Mouse (Mus musculus): ENCODE measurements at regions not wholly inside any gene's neighbourhood (a gene's known extent, or its start where the extent isn't known, plus 50 kb on each side); places are given as distances from the start of the nearest gene placed in this dataset.

DNA sequence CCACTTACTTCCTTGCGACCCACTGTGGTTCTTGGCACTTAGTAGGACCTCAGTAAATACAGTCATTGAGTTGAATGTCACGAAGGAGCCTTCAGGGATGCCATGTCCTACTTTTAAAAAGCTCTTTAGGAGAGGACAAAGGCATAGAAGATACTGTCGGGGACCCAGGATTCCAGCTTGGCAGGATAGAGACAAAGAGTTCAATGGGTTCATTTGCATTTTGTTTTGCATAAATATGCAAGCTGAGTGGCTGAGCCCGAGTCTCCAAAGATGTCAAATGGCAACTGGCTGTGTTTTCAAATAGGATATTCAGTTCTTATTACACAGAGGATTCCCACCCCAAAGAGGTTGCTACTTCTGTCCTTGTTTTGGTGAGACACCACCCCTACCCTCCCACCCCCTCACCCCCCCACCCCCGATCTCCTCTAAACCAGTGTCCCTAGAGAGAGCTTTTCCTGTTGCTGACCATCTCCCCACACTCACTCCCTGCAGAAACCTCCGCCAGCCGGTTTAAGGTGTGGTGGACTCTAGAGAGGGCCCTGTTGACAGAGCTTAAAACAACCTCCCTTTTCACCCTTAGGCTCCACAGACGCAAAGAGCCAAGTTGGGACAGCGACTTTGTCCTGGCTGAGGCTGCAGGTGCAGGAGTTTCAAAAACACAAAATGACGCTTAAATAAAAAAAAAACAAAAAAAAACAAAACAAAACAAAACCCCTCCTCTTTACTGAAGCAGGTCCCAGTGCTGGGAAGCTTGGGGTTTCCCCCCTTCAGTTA is 57.9 kb downstream of the Sox9 start:
- no peak for DNase-seq

DNA sequence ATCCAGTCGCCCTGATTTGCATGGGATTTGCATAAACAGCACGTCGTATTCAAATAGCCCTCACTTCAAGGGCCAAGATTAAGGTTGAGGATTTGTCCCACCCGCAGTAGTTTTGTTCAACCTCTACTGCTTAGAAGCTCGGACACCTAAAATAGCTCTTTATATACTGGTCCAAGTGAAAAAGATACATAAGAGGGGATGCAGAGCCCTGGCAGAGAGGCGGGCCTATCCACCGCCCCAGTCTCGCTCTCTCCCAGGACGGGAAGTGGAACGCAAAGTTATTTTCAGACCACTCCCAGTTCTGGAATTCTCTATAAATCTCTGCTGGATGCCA is 58.4 kb downstream of the Sox9 start:
- DNase-seq, result no peak

GRCm38 (mm10) chr11:112844258-112844901 is 62.4 kb downstream of the Sox9 start:
- DNase-seq, result no peak

DNA sequence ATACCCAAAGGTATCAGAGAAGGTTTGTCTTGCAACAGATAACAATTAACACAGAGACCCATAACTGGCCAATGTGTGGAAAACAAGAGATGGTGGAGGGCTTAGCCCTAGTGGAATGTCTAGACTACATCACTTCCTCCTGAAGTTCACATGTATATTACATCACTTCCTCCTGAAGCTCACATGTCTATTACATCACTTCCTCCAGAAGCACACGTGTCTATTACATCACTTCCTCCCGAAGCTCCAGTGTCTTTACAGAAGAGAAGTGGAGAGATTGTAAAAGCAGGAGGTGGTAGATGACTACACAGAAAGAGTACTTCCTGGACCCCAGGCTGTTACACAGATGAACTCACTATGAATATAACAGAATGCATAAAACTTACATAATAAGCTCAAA is 65.1 kb downstream of the Sox9 start:
- DNase-seq, result no peak

DNA sequence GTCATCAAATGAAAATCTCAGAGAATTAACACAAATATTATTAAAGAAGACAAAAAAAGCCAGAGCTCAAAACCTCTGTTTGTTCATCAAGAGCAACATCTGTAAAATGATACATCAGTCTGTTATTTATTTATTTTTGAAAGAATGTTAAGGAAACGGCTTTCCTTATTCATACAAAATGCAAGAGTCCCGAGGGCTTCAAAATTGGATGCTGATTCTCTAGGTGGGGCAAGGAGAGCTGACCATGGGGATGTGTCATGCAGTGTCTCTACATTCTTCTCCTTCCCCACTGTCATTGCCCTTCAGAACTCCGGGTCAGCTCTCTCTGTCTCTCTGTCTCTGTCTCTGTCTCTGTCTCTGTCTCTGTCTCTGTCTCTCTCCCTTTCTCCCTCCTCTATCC is 65.8 kb downstream of the Sox9 start:
- DNase-seq, result no peak

- DNase-seq, result no peak
Measured at GRCm38 (mm10) chr11:112849974-112850373, 68.0 kb downstream of the Sox9 start.

GRCm38 (mm10) chr11:112850532-112851272 is 68.7 kb downstream of the Sox9 start:
- DNase-seq, result no peak

GRCm38 (mm10) chr11:112851321-112851720 is 69.3 kb downstream of the Sox9 start:
- no peak for DNase-seq

DNA sequence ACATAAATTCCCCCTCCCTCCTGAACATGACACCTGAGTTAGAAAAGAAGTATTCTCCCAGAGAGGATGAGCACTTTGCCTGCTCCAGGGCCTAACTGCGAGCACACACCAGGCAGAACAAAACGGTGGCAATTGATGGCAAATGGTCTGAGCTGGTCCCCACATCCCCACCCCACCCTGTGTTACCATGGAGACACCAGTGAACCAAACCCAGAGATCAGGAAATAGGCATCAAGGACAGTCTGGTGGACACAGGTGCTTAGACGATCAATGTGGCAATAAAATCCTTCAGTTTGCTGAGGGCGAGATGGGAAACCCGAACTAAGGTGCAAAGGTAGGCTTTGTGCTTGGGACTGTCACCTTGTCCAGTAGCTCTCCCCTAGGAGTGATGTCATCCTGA is 74.0 kb downstream of the Sox9 start:
- no peak for DNase-seq

DNA sequence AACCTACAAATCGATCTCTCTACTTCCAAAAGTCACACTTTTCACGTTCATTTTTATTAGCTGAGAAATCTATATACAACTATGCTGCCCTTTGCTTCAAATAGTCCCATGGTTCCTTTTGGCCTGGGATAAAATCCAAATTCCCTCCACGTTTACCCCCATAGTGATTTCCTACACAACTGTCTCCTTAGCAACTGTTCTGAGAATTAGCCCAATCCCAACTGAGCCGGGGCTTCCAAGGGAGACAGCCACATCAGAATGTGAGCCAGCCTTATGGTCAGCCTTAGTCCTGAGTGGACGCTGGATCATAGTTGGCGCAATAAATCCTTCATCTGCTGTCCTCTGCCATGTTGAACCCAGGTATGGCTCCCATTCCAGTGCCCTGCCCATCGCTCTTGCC is 77.3 kb downstream of the Sox9 start:
- DNase-seq, result no peak

DNA sequence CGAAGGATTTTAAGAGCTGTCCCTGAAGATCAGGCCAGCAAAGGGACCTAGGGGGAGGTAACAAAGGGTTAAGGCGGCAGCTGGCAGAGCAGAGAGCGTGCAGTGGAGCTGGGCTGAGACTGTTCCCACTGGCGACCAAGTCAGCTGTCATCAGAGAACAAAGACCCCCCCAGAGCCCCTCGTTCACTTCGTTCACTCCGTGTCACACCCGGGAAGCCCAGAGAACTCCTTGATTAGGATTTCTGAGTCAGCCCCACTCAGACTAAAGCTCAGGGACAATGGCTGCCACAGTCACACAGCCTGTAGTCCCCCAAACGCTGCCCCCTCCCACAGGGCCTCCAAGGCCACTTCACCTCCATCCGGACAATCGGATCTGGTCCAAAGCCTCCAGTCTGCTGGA is 78.8 kb downstream of the Sox9 start:
- DNase-seq, result no peak

DNA sequence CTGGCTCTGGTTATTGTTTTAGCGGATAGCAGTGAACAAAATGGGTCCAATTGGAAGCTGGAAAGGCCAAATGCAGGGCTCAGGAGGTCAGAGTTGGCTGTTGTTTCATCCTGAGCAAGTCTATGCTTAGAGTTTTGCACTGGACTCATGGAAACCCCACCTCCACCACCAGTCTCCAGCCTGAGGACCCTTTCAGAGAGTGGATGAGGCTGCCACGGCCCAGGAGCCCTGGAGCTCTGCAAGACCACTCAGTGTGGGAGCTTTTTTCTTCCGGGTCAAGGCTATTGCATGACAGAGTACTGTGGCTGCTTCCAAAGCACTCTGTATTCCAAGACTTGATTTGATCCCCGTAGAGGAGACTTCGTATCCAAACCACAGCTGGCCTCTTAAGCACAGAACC is 79.2 kb downstream of the Sox9 start:
- DNase-seq, result no peak

GRCm38 (mm10) chr11:112865836-112866235 is 83.8 kb downstream of the Sox9 start:
- no peak for DNase-seq

- no peak for DNase-seq
Measured at GRCm38 (mm10) chr11:112869571-112869970, 87.5 kb downstream of the Sox9 start.

DNA sequence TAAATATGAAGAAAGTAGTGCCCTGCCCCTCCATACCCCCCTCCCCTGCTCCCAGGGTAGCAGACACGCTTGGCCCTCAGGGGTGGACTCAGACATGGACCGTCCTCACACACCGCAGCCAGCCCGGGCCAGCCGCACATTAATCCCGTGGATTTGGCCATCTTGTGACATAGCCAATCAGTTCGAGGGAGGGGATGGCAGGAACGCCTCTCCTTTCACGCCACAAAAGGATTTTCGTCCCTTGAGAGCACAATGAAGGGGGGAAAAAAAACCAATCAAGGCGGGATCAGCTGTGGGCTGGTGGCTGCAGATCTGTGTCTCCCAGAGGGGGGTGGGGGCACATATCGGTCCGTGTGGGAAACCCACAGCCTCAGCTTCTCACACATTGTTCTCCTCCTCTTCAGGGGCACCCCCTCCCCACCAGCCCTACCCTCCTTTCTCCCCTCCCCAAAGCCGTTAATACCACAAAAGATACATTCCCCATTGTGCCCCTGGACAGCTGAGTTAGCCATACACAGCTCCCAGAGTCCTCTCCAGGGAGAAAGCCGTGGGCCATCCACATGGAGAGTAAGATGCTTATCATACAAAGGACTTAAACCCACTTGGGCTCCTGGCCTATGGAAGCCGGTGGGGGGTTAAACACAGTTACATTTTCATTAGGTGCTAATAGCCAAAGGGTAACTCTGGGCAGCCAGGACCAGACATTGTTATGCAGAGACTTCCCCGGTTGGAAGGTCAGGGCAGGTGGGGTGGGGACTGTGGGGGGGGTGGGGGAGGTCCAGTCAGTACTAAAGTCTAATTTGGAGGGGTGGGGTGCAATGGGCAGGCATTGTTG is 88.4 kb downstream of the Sox9 start:
- no peak for DNase-seq

- DNase-seq, result no peak
Measured at GRCm38 (mm10) chr11:112872677-112873367, 90.8 kb downstream of the Sox9 start.

DNA sequence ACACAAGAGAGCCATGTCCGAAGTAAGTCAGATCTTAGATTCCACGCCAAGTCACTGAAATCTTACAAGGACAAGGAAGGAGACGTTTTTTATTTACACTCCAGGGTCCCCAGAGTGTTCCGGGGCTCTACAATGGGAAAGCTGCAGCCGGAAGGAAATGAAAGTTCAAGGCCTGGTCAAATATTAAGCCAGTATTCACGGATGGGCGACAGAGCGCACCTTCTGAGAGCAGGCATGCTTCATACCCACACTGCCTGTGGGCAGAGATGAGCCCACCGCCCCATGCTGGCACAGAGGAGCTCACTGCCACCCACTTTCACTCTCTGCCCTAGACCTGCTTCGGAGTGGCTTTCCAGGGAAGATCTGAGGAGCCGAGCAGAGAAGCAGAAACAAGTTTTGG is 92.2 kb downstream of the Sox9 start:
- no peak for DNase-seq

DNA sequence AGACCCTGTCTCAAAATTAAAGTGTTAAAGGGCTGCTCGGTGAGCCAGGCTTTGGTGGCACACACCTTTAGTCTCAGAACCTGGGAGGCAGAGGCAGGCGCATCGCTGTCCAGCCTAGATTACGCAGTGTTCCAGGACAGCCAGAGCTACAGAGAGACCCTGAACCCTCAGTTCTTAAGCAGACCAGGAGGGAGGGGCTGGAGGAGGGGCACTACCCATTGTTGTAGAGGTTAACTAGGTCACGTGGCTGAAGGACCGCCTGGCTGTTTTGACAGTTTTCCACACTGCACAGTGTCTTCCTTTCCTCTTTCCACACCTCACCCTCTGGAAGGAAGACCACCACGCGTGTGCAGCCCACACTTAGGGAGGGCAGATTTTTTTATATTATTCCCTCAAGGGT is 94.2 kb downstream of the Sox9 start:
- DNase-seq, result no peak

- peak; percentile 13 for DNase-seq
Measured at GRCm38 (mm10) chr11:112878436-112878835, 96.4 kb downstream of the Sox9 start.

- no peak for DNase-seq
Measured at GRCm38 (mm10) chr11:112880736-112881135, 98.7 kb downstream of the Sox9 start.

DNA sequence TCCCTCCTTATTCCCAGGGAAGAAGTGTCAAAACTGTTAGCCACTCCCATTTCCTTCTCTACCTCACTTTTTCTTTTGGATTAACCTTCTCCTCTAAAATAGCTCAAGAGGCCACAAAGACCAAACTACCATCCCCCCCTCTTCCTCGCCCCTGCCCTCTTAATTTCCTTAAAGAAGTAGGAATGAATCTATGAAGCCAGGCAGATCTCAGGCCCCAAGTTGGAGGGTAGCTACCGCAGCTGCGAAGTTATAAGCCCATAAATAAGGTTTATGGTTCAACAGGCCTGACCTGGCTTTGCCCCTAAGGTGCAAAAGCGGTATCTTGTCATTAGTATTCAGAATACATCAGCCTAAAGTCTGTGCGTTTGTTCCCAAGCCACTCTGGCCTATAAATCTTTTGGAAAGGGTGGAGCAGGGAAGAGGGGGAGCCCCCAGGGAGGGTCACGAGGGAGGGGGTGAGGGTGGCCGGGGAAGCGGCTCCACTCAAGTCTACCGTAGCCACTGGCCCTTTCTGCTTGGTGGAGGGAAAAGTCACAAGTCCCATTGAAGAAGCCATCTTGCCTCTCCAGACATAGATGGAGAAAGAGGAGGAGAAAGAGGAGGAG is 103.4 kb downstream of the Sox9 start:
- no peak for DNase-seq

GRCm38 (mm10) chr11:112886139-112886538 is 104.1 kb downstream of the Sox9 start:
- no peak for DNase-seq

Data from adrenal gland, adult 8-10 months (tissue).